Mouse (Mus musculus) intestine, postnatal 0 days (tissue): Measurements from ENCODE around the gene Mblac2. TPM values are rescaled to one million over a fixed set of nuclear protein-coding genes. Genes with fewer than 3 reads are reported as not detected.

Source experiments
- ATAC-seq: fragments of 200-750 bp; cut with Nextera tagmentation; 2 replicates; pipeline ENCODE4 v1.8.0; 2017; ENCODE audit warnings: mild to moderate bottlenecking, moderate TSS enrichment, moderate library complexity
- H3K27ac ChIP-seq: fragments of 300-500 bp; sonication (generic); 2 replicates; pipeline ENCODE4 v1.5.1; 2014; ENCODE audit warnings: mild to moderate bottlenecking, low read depth, low read length, moderate library complexity
- H3K27me3 ChIP-seq: fragments of 300-500 bp; sonication (generic); replicated peaks from 2 replicates; pipeline ENCODE4 v1.6.1; 2014; ENCODE audit warnings: low read length, mixed read lengths; ENCODE audit not compliant: control insufficient read depth, insufficient read depth
- H3K36me3 ChIP-seq: fragments of 300-500 bp; sonication (generic); 2 replicates; pipeline ENCODE4 v1.6.1; 2014; ENCODE audit warnings: mild to moderate bottlenecking, moderate library complexity; ENCODE audit not compliant: control insufficient read depth, insufficient read depth
- H3K4me1 ChIP-seq: fragments of 300-500 bp; sonication (generic); replicated peaks from 2 replicates; pipeline ENCODE4 v1.6.1; 2014; ENCODE audit warnings: antibody characterized with exemption, low read length, mixed read lengths; ENCODE audit not compliant: control insufficient read depth, insufficient read depth
- H3K4me2 ChIP-seq: fragments of 300-500 bp; sonication (generic); replicated peaks from 2 replicates; pipeline ENCODE4 v1.6.1; 2014; ENCODE audit warnings: low read depth, mild to moderate bottlenecking, moderate library complexity
- H3K4me3 ChIP-seq: fragments of 300-500 bp; sonication (generic); 2 replicates; pipeline ENCODE4 v1.5.1; 2014; ENCODE audit warnings: low read depth, low read length
- H3K9ac ChIP-seq: fragments of 300-500 bp; sonication (generic); 2 replicates; pipeline ENCODE4 v1.6.1; 2014; ENCODE audit warnings: mild to moderate bottlenecking, low read depth, low read length
- H3K9me3 ChIP-seq: fragments of 300-500 bp; sonication (generic); 2 replicates; pipeline ENCODE4 v1.6.1; 2016; ENCODE audit warnings: mixed run types; ENCODE audit not compliant: control insufficient read depth
- CTCF ChIP-seq: sonication (generic); IDR thresholded peaks from 2 replicates; pipeline ENCODE4 v1.5.1; 2016; ENCODE audit warnings: low read depth, mild to moderate bottlenecking, control low read depth, antibody characterized with exemption, moderate library complexity
- WGBS: fragments of 180-500 bp; shearing (Covaris S2); extraction: QIAGEN DNeasy Blood & Tissue Kit; methylation state at CpG from one replicate; pipeline ENCODE4 v1.1.7; 2014; 5-methylcytosine and 5-hydroxymethylcytosine counted together
- polyA plus RNA-seq: library from polyadenylated mRNA; unstranded; fragments of >200 nt; fragmentation: Nextera tagmentation; extraction: Ambion mirVana; gene quantifications from 2 replicates; pipeline ENCODE4 v1.2.1, GENCODE M21; 2015

Mblac2 gene
- polyA plus RNA-seq, 1 experiment from 2014 or later = 3.7 TPM

- H3K4me1 ChIP-seq = no peaks in the 10 kb centered on the region
- 81% methylated on average over 5 of the region's 5 CpGs for WGBS
- TF ChIP-seq CTCF = no peak
Measured at GRCm38 (mm10) chr13:81684258-81684657, 26.9 kb upstream of the Mblac2 start.

GRCm38 (mm10) chr13:81684884-81685283, 26.3 kb upstream of the Mblac2 start:
- no peak for TF ChIP-seq CTCF
- Histone ChIP-seq H3K4me1 (no peaks in the 10 kb centered on the region), H3K9ac (no peak overlapping the region), H3K27ac (no peak overlapping the region), H3K4me2 (no peak overlapping the region), H3K9me3 (no peaks in the 10 kb centered on the region), H3K4me3 (no peak overlapping the region), H3K36me3 (no peaks in the 10 kb centered on the region), H3K27me3 (no peaks in the 10 kb centered on the region)
- no peak for ATAC-seq
- WGBS = 84% methylated on average over 3 of the region's 3 CpGs

More at GRCm38 (mm10) chr13:81684258-81684657, 26.9 kb upstream of the Mblac2 start:
- Histone ChIP-seq H3K4me2 (no peak overlapping the region), H3K9ac (no peak overlapping the region), H3K9me3 (no peaks in the 10 kb centered on the region), H3K27ac (no peak overlapping the region), H3K36me3 (no peaks in the 10 kb centered on the region), H3K27me3 (no peaks in the 10 kb centered on the region), H3K4me3 (no peak overlapping the region)
- no peak for ATAC-seq

- ATAC-seq = no peak
- H3K9me3 ChIP-seq = no peaks in the 10 kb centered on the region
- H3K27me3 ChIP-seq = no peaks in the 10 kb centered on the region
- WGBS = 87% methylated on average over 3 of the region's 3 CpGs
- peaks cover 5% of the 10 kb centered on the region; the same call in 1 of the 2 replicates for H3K36me3 ChIP-seq
- H3K4me1 ChIP-seq = no peaks in the 10 kb centered on the region
- no peak overlapping the region for H3K4me3 ChIP-seq
- H3K4me2 ChIP-seq = no peak overlapping the region
- H3K27ac ChIP-seq = no peak overlapping the region
- TF ChIP-seq CTCF = no peak
- H3K9ac ChIP-seq = no peak overlapping the region
Measured at GRCm38 (mm10) chr13:81689587-81689986, 21.6 kb upstream of the Mblac2 start.

GRCm38 (mm10) chr13:81690477-81690876, 20.7 kb upstream of the Mblac2 start:
- H3K4me2 ChIP-seq = no peak overlapping the region
- ATAC-seq = no peak

GRCm38 (mm10) chr13:81691606-81692005, 19.5 kb upstream of the Mblac2 start:
- WGBS = 80% methylated on average over 9 of the region's 9 CpGs
- Histone ChIP-seq H3K36me3 (peaks cover 5% of the 10 kb centered on the region; the same call in 1 of the 2 replicates), H3K27me3 (no peaks in the 10 kb centered on the region), H3K4me1 (no peaks in the 10 kb centered on the region), H3K4me2 (no peak overlapping the region), H3K9ac (no peak overlapping the region), H3K4me3 (no peak overlapping the region), H3K9me3 (no peaks in the 10 kb centered on the region), H3K27ac (no peak overlapping the region)
- no peak for ATAC-seq
- no peak for TF ChIP-seq CTCF

More at GRCm38 (mm10) chr13:81690477-81690876, 20.7 kb upstream of the Mblac2 start:
- no peak overlapping the region for H3K9ac ChIP-seq
- WGBS = 66% methylated on average over 10 of the region's 10 CpGs
- H3K9me3 ChIP-seq = no peaks in the 10 kb centered on the region
- no peaks in the 10 kb centered on the region for H3K4me1 ChIP-seq
- no peak for TF ChIP-seq CTCF
- H3K36me3 ChIP-seq = peaks cover 5% of the 10 kb centered on the region; the same call in 1 of the 2 replicates
- no peak overlapping the region for H3K27ac ChIP-seq
- H3K27me3 ChIP-seq = no peaks in the 10 kb centered on the region
- H3K4me3 ChIP-seq = no peak overlapping the region

GRCm38 (mm10) chr13:81694446-81694845, 16.7 kb upstream of the Mblac2 start:
- ATAC-seq = no peak
- no peak for TF ChIP-seq CTCF
- 90% methylated on average over 12 of the region's 12 CpGs for WGBS
- Histone ChIP-seq H3K4me2 (no peak overlapping the region), H3K27me3 (no peaks in the 10 kb centered on the region), H3K27ac (no peak overlapping the region), H3K4me3 (no peak overlapping the region), H3K9me3 (no peaks in the 10 kb centered on the region), H3K36me3 (peaks cover 5% of the 10 kb centered on the region; the same call in 1 of the 2 replicates), H3K9ac (no peak overlapping the region), H3K4me1 (no peaks in the 10 kb centered on the region)

- no peaks in the 10 kb centered on the region for H3K27me3 ChIP-seq
- no peak overlapping the region for H3K9ac ChIP-seq
- H3K27ac ChIP-seq = no peak overlapping the region
- no peak for ATAC-seq
- peak; percentile 14 for TF ChIP-seq CTCF
- H3K9me3 ChIP-seq = no peaks in the 10 kb centered on the region
- H3K4me1 ChIP-seq = no peaks in the 10 kb centered on the region
- H3K4me2 ChIP-seq = no peak overlapping the region
- 84% methylated on average over 7 of the region's 7 CpGs for WGBS
- H3K36me3 ChIP-seq = no peaks in the 10 kb centered on the region
- H3K4me3 ChIP-seq = no peak overlapping the region
Measured at GRCm38 (mm10) chr13:81703148-81703547, 8.0 kb upstream of the Mblac2 start.
